Mouse (Mus musculus): ENCODE measurements at regions not wholly inside any gene's neighbourhood (a gene's known extent, or its start where the extent isn't known, plus 50 kb on each side); places are given as distances from the start of the nearest gene placed in this dataset.
"Not testable (repeated sequence)": the region's sequence is repeated elsewhere in the genome, so short reads cannot be mapped to it uniquely, and the experiment has no call there.

DNA sequence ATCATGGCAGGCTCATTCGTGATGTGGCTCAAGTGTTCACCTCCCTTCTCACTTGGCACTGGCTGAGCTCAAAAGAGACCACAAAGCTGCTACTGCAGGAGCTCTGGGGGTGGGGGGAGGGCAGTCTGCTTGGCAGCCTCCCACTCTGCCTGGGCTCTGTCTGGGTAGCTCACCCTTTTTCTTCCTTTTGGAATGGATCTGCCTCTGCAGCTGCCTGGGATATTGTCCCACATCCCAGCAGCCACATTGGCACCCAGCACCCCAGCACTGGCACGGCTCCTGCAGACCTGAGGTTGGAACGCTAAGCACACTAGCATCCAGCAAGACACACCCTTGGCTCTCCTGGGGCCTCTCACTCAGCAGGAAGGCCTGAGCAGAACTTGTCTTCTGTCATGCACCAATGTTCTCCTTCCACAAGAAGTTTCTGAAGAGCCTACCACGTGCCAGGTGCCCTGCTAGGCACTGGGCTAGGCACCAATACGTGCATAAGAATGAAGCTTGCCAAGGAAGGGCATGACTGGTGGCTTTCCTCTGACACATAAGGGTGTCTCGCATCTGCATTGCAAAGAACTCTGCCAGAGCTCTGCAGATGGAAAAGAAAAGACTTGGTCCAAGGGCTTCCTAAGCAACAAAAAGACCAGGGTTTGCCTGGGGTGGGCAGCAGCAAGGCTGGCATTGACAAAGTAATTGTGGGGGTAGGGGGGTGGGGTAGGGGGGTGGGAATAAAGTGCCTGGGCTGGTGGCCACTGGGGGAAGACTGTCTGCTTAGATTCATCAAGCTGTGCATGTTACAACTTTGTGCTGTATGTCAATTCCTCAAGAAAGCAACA lies 112.1 kb upstream of the Sipa1l1 start:
- not testable (repeated sequence) for DNase-seq

DNA sequence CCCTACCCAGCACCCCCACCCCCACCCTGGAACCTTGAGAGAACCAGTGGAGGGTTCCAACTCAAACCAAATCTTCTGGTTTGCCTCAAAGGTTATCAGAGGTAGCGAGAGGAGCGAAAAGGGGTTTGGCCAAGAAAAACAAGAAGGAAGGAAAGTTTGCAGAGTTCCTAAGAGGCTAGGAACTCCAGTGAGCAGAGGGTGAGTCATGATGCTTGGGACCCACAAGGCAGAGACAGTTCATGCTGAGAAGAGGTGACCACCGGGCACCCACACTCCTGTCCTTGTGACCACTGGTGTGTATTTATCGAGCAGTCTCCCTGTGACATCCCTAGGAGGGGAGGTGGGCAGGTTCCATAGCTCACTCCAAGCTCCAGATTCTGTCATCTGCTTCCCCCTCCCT lies 104.1 kb upstream of the Sipa1l1 start:
- no peak for DNase-seq

DNA sequence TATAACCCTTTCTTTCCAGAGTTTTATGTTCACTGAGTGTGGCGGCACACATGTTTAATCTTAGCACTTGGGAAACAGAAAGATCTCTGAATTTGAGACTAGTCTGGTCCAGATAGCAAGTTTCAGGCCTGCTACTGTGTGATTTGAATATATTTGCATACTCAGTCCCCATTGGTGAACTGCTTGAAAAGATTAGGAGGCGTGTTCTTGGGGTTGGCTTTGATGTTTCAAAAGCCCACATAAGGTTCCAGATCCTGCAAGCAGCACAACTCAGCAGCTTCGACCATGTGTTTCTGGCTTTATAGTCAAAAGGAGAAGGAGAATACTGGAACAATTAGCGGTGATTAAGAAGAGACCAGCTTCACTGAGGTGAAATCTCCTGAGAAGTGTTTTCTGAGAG lies 102.3 kb upstream of the Sipa1l1 start:
- DNase-seq, result no peak

DNA sequence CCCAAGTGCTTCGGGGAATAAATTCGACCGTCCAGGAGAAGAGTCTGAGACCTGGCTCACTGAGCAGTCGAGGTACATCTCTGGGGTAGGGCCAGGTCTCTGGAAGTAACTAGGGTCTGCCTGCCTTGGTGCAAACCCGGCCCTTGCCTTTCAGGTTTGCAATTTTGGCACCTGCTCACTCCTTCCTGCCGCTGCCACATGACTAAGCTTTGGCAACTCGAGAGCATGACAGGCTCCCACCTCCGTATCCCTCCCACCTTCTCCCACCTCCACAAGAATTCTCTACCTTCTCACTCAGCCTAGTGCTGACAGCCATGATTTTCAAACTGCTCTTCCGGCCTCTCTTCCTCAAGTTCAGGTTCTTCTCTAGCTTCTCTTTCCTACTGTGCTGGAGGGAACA lies 99.5 kb upstream of the Sipa1l1 start:
- DNase-seq, result no peak

DNA sequence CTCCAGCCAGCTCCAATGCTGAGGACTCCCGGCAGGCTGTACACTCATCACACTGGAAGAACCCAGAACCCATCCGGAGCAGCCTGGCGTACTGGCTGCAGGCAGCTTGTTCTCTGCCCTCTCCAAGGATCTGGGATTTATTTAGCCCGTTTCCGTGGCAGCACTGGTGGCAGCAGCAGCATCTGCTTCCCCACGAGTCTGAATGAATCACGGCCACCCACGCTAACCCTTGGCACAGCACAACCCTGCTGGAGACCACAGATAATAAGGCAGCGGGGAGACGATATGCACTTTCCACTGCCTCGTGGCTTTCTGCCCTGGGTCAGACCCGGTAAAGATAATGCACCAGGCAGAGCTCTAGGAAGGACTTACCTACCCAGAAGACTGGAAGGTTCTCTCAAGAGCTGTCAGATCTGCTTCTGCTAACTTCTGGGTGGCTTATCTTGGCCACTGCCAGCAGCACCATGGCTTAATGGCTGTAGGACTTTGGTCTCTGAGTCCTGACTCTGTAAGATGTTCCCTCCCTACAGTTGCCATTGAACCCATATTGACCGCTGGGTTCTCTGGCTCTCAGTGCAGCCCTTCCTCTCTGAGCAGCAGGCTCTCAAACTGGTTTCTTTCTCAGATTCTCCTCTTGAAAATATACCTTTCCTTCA lies 96.2 kb upstream of the Sipa1l1 start:
- DNase-seq, result no peak

DNA sequence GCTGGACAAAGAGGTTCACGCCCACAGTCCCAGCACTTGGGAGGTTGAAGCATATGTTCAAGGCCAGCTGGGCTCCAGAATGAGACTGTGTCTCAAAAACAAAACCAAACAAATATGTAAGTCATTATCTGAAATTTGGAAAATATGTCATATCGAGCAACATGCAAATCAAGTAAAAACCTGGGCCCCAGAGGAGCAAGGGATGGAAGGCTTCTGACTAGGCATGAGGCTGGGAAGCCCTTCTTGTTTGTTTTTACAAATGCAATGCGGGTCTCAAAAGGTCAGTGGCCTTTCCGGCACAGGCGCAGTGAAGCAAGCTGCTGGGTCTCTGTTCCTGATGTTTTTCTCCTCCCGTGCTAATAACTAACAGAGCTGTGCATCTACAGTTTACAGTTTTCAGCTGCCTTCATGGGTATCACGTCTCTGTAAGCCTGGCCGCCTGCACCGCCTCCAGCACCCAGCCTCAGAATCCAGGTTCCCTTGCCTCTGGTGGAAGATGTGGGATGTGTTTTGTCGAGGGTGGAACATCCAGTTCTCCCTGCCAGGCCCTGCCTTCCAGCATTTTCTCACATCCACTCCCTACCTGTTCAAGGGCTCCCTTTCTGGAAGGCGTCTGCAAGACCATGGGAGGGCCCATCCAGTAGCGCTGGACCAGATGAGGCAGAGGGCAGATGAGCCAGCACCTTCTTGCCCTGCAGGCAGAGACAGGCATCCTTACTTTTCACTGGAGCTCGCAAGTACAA lies 93.5 kb upstream of the Sipa1l1 start:
- DNase-seq, result no peak

DNA sequence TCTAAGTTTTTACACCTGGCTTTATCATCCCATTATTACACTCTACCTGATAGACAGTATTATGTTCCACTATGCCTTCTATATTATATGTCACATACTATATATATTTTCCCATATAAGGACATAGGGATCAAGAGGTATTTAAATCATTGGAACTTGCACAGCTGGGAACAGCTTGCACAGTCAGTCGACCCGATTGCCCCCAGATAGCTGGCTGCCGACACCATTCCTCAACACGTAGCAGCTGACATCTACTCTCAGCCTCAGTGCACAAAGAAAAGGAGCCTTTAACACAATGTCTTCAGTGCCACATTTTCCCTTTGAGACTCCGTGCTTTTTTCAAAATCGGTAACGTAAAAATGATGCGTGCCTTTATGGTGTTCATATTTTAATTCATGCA lies 92.4 kb upstream of the Sipa1l1 start:
- DNase-seq, result no peak

DNA sequence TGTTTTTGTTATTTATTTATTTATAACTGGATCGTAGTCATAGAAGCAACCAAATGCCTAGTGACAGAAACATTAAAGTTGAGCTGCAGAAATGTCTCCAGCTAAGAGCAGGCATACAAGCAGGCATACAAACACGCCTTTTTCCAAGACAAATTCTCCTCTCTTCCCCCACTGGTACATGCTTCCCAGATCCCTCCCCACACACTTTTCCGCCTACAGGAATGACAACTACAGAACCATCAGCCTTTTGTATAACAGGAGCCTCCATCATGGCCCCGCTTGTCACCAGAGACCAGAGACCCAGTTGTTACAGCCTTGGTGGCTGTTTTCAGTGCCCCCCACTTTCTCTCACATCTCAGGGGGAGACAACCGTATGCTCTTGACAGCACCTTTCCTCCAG lies 91.2 kb upstream of the Sipa1l1 start:
- no peak for DNase-seq

DNA sequence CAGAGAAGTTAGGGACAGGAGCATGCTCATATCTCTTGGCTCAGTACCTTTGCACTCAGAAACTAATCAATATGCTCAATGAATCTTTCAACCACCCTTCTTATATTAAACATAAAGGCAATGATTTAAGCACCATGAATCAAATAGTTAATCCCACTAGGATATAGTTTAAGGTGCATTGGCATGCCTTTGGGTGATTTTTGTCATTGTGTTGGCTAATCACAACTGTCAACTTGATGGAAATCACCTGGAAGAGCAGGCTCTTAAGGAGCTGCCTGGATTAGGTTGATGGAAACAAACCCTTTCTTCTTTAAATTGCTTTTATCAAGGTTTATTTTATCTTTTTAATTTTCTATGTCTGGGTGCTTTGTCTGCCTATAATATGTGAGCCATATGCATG lies 90.4 kb upstream of the Sipa1l1 start:
- no peak for DNase-seq

DNA sequence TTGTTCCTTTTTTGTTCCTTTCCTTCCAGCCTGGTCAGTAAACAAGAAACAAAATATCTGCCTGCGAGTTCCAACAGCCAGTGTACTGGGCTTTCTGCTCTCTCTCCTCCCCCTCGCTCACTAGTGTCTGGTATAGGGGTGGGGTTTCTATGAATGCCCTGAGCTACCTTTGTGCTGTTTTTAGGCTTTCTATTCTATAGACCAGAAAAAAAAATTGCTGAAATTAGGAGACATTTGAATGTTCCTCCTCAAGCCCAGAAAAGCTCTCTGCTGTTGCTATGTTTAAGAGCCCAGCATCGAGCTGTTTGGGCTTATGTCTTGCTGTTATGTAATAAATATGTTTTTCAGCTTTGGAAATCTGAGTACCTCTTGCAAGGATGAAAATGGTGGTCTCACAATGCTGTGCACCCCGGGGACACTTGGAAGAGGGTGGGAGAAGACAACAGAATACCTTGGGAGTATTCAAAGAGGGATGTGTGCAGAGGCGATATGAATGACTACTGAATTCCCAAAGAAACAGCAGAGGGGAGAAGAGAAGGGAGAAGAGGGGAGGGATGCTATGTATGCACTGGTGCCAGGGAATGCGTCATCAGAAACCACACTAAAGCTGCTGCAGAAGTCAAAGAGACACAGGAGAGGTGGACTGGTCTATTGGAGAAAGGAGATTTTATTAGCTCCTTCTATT lies 88.8 kb upstream of the Sipa1l1 start:
- no peak for DNase-seq

DNA sequence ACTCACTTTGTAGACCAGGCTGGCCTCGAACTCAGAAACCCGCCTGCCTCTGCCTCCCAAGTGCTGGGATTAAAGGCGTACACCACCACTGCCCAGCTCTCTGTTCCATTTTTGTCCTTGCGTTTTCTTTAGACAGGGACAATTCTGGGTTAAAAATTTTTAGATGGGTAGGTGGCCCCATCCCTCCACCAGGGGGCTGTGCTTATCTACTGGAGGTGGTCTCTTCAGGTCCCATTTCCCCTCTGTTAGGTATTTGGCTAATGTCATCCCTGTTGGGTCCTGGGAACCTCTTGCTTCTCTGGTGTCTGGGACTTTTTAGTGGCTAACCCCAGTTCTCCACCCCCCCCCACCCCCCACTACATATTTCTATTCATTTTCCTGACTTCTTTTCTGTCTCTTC lies 86.5 kb upstream of the Sipa1l1 start:
- not testable (repeated sequence) for DNase-seq

DNA sequence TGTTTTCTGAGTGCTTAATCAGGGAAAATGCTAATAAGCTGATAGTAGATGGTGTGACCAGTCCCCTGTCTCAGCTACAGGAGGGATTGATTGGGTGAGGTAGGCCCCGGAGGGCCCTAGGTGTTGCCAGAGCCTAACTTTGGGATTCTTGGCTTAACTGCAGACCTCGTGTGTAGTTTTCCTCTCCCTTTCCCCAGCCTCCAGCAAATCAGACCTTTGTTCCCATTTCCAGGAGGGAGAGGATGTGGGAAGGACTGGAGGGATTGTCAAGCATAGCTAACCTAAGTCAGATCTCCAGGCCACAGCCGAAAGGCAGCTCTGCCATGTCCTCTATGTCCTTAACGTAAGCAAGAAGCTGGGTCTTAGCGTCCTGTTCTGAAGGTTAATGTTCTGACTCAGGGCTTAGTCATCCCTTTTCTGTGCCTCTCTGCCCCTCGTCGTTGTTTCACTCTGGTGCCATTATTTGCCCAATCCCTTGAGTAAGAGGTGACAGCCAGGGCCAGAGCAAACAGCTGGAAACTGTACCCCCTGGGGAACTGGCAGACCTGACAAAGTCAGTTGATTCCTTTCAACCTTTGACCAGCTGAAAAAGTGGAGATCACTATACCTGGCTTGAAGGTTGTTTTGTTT lies 83.2 kb upstream of the Sipa1l1 start:
- peak; percentile 32 to 68 for DNase-seq

DNA sequence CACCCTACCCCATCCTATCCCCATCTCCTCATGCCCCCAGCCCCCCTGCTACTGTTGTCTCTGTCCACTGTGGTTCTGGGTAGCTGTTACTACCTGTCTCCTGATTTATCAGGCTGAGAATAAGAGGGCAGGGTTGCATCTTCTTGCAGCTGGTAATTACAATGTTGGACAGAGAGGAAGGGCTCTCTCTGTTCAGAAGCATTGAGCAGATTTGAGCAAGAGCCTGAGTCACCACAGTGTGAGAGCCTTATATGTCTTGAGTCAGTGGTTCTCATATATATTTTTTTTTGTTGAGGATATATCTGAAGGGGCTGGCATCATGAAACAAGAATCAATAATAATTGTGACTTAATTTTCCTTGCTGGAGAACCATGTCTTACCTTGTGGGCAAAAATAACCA lies 82.7 kb upstream of the Sipa1l1 start:
- DNase-seq, result no peak

DNA sequence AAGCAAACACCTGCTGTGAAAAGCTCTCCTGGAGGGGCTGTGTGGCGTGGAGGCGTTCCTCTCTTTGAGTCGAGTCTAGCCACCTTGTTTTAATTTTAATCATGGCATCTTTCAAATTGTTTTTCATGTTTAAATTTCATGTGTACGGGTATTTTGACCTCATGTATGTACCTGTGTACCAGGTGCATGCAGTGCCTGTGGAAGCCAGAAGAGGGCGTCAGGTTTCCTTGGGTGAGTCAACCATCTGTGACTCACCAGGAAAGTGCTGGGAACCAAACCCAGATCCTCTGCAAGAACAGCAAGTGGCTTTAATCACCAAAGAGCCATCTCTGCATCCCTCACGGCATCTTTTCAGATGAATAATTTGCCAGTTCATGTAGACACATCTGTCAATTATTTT lies 79.8 kb upstream of the Sipa1l1 start:
- DNase-seq, result no peak

DNA sequence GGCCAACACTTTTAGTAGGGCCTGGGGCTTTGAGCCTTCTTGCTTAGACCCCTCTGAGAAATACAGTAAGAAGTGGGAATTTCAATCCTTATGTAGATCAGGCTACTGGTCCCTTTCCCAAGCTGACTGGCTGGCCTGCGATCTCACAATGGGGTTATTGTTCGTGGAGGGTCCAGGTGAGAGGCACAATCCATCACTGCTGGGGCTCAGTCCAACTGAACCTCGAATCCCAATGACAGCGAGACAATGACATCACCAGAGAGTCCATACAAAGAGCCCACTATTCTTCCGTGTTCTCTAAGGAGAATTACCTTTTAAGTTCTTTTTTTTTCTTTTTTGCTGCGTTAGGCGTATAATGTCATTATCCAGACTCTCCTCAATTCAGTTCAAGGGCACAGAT lies 75.8 kb upstream of the Sipa1l1 start:
- DNase-seq, result no peak

DNA sequence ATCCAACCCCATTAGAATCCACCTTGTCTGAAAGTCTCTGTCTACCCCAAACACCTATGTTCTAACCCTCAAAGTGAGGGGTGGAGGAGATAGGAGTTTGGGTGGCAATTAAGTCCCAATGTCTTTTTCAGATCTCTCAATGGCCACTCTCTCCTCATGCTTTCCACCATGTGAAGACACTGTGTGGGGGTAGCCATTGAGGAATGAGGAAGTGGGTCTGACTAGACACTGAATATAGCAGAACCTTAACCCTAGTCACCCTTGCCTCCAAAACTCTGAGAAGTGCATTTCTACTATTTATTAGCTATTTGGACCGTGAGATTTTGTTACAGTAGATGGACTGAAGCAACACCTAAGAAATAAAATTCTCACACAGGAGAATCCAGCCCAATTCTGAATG lies 73.7 kb upstream of the Sipa1l1 start:
- DNase-seq, result no peak

DNA sequence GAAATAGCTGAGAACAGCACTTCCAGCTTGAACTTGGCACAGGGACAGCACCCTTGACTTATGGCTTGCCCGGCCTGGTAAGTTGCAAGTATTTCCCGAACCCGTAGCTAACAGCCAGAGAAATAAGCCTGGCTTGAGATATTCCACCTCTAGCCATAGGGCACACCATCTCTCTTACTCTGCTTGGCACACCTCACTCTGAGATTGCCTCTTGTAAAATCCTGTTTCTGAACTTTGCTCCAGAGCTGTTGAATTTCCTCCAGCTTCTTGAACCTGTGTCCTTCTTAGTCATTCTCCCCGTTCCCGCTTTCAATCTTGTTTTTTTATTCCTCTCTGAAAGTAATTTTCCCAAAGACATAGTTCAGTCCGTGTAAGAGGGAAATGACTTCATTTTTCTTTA lies 72.0 kb upstream of the Sipa1l1 start:
- DNase-seq, result peak in 1 of 2 experiments; percentile 13

DNA sequence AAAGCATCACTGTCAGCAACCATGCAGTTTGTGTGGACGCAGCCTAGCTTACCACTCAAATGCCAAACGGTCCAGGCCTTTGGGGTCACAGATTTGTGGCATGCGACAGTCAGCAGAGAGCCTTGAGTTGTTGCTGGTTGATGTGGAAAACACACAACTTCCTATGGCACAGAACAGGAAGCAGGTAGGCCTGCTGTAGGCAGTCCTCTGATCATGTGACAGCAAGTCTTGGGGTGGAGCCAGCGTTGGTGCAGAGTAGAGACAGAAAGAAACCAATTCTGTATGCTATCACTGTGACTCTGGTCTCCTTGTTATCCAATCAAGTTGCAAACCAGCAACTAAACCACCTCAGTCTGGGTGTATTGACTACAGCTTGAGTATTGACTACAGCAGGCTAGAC lies 71.5 kb upstream of the Sipa1l1 start:
- DNase-seq, result no peak

DNA sequence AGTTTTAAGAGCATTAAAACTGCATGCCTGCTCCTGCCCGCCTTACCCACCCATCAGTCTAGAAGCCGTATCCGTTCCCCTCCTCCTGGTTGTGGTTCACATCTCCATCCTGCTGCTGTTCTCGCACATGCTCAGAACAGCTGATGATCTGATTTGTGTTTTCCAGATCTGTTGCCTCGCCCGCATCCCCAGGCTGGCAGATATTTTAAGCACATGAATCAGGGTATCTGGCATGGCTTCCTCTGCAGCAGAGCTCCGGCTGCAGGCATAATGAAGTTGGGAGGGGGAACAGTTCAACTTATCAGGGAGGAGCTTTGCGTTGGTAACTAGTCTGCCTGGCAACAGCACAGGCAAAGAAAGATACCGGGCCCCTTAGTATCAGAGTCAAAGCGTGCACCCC lies 64.9 kb upstream of the Sipa1l1 start:
- no peak for DNase-seq

DNA sequence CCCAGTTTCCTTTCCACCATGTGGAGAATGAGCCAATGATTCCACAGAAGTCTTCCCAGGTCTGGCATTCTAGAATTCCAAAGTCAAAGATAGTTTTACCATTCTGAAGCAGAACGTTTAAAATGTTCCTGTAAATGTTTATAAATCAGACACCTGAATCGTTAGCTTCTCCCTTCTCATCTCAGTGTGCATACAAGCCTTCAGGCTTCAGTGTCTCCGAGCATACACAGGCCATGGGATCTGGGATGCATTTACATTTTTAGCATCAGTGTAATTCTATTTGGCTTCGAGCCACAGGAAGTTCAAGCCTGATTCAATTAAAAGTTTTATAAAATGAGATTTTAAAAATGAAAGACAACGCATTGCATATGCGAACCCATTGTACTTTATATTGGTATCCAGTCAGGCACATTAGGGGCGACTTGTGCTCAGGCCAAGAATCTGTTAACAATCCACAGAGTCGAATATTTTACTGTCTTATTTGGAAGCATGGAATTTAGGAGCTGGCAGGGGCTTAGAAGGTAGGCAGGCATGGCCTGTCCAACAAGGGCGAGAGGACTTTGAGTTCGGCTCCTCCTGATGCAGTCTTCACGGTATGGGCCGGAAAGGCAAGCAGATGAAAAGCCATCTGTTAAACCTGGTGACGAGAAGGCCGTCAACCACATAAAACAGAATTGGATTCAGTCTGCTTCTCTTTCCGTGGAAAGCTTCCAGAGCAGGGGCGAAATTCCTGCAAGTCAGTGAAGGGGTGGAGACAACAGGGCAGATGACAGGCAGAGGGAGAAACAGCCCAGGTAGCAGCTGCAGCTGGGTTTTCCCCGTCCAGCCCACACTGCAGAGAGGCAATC lies 63.7 kb upstream of the Sipa1l1 start:
- DNase-seq, result peak; percentile 32 to 52

DNA sequence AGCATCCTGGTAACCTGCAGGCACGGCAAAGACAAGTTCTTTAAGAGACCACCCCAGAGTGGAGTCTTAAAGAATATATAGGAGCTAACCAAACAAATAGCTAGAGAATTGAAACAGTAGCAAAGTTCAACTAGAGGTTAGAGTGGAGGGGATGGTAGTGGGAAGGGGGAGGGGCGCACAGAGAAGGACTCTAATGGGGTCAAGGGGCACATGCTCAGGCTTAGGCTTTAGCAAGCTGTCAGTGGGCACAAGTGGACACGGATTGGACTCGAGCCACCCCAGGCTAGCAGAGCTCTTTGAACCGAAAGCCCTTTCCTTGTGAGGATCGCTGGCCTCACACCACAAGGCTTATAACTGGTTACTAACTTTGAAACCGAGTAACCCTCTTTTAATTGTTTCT lies 53.4 kb upstream of the Sipa1l1 start:
- DNase-seq, result peak in 1 of 2 experiments; percentile 12
